Mouse (Mus musculus) stomach, embryonic 15.5 days (tissue): ENCODE results near the gene Gm9040. TPM values are rescaled to one million over a fixed set of nuclear protein-coding genes. Genes with fewer than 3 reads are reported as not detected.
"Not testable (repeated sequence)": the region's sequence is repeated elsewhere in the genome, so short reads cannot be mapped to it uniquely, and the experiment has no call there.

ENCODE experiments used
- ATAC-seq: fragments of 200-750 bp; cut with Nextera tagmentation; 2 replicates; pipeline ENCODE4 v1.8.0; 2017; ENCODE audit warnings: low read depth, moderate number of reproducible peaks, moderate TSS enrichment; ENCODE audit not compliant: insufficient read depth, low FRiP score
- H3K27ac ChIP-seq: fragments of 300-500 bp; sonication (generic); 2 replicates; pipeline ENCODE4 v1.5.1; 2015; ENCODE audit warnings: mild to moderate bottlenecking, inconsistent platforms
- H3K27me3 ChIP-seq: fragments of 300-500 bp; sonication (generic); replicated peaks from 2 replicates; pipeline ENCODE4 v1.6.1; 2015; ENCODE audit warnings: inconsistent platforms
- H3K36me3 ChIP-seq: fragments of 300-500 bp; sonication (generic); 2 replicates; pipeline ENCODE4 v1.6.1; 2015; ENCODE audit warnings: inconsistent platforms
- H3K4me1 ChIP-seq: fragments of 300-500 bp; sonication (generic); 2 replicates; pipeline ENCODE4 v1.6.1; 2015; ENCODE audit warnings: inconsistent platforms
- H3K4me2 ChIP-seq: fragments of 300-500 bp; sonication (generic); 2 replicates; pipeline ENCODE4 v1.6.1; 2015; ENCODE audit warnings: mild to moderate bottlenecking, inconsistent platforms
- H3K4me3 ChIP-seq: fragments of 300-500 bp; sonication (generic); replicated peaks from 2 replicates; pipeline ENCODE4 v1.5.1; 2015; ENCODE audit warnings: inconsistent platforms
- H3K9ac ChIP-seq: fragments of 300-500 bp; sonication (generic); 2 replicates; pipeline ENCODE4 v1.6.1; 2015; ENCODE audit warnings: inconsistent platforms
- H3K9me3 ChIP-seq: fragments of 300-500 bp; sonication (generic); 2 replicates; pipeline ENCODE4 v1.6.1; 2016; ENCODE audit warnings: inconsistent platforms
- WGBS: fragments of 180-500 bp; shearing (Covaris S2); methylation state at CpG from one replicate; pipeline ENCODE4 v1.1.7; 2015; 5-methylcytosine and 5-hydroxymethylcytosine counted together
- polyA plus RNA-seq: library from polyadenylated mRNA; unstranded; fragments of >200 nt; fragmentation: Nextera tagmentation; extraction: Ambion mirVana; gene quantifications from 2 replicates; pipeline ENCODE4 v1.2.1, GENCODE M21; 2015

Gene Gm9040
- polyA plus RNA-seq, 1 experiment from 2014 or later: 0.05 TPM

DNA sequence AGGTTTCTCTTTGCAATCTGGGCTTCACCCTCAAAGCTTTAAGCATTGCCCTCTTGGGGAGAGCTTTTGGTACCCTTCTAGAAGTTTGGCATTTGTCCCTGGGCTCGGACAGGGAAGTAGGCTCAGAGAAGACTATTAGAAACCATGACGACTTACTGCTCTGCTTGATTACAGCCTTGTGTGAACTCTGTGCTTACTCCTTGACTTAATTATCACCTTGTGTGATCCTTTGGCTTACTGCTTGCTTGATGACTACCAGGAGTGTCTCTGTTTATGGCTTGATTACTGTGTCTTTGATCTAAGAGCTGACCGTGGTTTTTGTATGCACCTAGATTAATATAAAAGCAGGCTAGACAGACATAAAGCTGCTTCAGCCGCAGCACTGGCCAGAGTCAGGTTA lies 48.7 kb downstream of the Gm9040 start:
- H3K36me3 ChIP-seq, ATAC-seq, H3K9ac ChIP-seq, H3K27me3 ChIP-seq, H3K4me3 ChIP-seq, H3K27ac ChIP-seq, H3K9me3 ChIP-seq, H3K4me2 ChIP-seq, H3K4me1 ChIP-seq: not testable (repeated sequence)
- no CpG with 5 or more reads among the region's 4 CpGs for WGBS

Other genes starting within 250 kb of the Gm9040 start
- 17.5 and 18.0 TPM in 2 replicates for gene Mdm1, start 185.2 kb downstream of the Gm9040 start, polyA plus RNA-seq
- gene Il22, start 122.0 kb downstream of the Gm9040 start, polyA plus RNA-seq: not detected in 2 replicates
- 0.13 TPM in 1 of 2 replicates, not detected in the other for gene Gm32717, start 86.2 kb downstream of the Gm9040 start, polyA plus RNA-seq
- 0.13 TPM in 1 of 2 replicates, not detected in the other for gene Gm32802, start 68.3 kb downstream of the Gm9040 start, polyA plus RNA-seq
- not detected in 2 replicates for gene Iltifb, start 31.9 kb downstream of the Gm9040 start, polyA plus RNA-seq
- gene Gm9044, start 5.4 kb upstream of the Gm9040 start, polyA plus RNA-seq: 0.05 TPM in 1 of 2 replicates, not detected in the other
- 0.09 and 0.30 TPM in 2 replicates for gene Gm9045, start 10.9 kb upstream of the Gm9040 start, polyA plus RNA-seq
- gene Gm9046, start 16.3 kb upstream of the Gm9040 start, polyA plus RNA-seq: not detected in 2 replicates
- 0.05 TPM in 1 of 2 replicates, not detected in the other for gene Gm9048, start 21.7 kb upstream of the Gm9040 start, polyA plus RNA-seq
- gene Gm9049, start 27.1 kb upstream of the Gm9040 start, polyA plus RNA-seq: 0.09 and 0.30 TPM in 2 replicates
- not detected in 2 replicates for gene Ifng, start 114.1 kb upstream of the Gm9040 start, polyA plus RNA-seq